Mouse (Mus musculus): ENCODE measurements around the gene Tubal3.

- no peak for TF ChIP-seq CTCF (IDR thresholded peaks at IDR 0.05; ENCODE audit: control insufficient read depth, insufficient read depth, insufficient read length)
- TF ChIP-seq CEBPB (IDR thresholded peaks at IDR 0.05; ENCODE audit: low read depth): no peak
Observed at GRCm38 (mm10) chr13:3896032-3896431, 22.0 kb upstream of the Tubal3 start.
